Mouse (Mus musculus) thymus, adult 2 months (tissue): ENCODE measurements around the gene Pgpep1l.

Source experiments
- CTCF ChIP-seq: fragments of 200-500 bp; IDR thresholded peaks from 2 replicates; pipeline ENCODE4 v1.5.1; 2012; ENCODE audit warnings: mild to moderate bottlenecking, control low read depth, low read length, moderate library complexity, borderline replicate concordance; ENCODE audit not compliant: control insufficient read depth, poor library complexity, insufficient read depth; ENCODE audit errors: extremely low read depth
- POLR2A ChIP-seq: fragments of 200-500 bp; IDR thresholded peaks from 2 replicates; pipeline ENCODE4 v1.6.1; 2012; ENCODE audit warnings: mild to moderate bottlenecking, low read length, control low read depth, moderate library complexity; ENCODE audit not compliant: control insufficient read depth, poor library complexity, insufficient read depth; ENCODE audit errors: extremely low read depth

DNA sequence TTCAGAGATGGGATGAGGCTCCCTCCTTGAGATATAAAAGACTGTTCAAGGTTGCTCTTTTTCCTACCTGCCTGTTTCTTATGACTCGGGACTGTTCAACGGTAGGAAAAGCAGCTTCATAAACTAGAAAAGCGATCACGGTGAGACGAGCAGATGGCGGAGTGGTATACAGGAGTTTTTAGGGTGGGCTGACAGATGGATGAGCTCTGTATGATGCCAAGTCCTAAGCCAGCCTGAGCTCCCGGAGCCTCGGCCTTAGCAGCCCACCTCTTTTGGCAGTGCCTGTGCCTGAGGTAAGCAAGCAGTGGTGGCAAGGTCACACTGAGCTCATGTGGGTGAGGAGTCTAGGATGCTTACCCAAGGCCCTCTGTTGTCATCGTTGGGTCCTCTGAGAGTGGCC lies 33.2 kb downstream of the Pgpep1l start:
- no peak for TF ChIP-seq POLR2A
- no peak for TF ChIP-seq CTCF
